Mouse (Mus musculus): ENCODE data around the gene Slx4ip. TPM values are rescaled to one million over a fixed set of nuclear protein-coding genes. Genes with fewer than 3 reads are reported as not detected.

The Slx4ip gene
- polyA plus RNA-seq, 1 experiment from 2014 or later, result 4.8 TPM

DNA sequence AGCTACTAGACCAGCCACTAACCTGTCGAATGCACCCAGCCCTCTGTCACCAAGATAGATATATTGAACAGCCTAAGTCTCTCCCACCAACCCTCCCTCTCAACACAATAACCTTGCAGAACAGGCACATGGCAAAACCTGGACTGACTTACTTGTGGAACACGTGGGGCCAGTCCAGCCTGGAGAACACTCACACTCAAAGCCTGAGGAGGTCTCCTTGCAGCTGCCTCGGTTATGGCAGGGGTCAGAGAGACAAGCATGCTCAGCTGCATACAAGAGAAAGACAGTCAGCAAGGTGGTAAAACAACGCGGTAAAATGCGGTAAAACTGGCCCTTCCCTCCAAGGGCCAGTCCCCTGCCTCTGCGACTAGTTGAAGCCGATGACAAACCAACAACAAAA lies 203.3 kb downstream of the Slx4ip start:
- Histone ChIP-seq H3K9ac (ENCODE audit: low read length) (no peak overlapping the region), H3K4me1 (ENCODE audit: control insufficient read depth in 2 of 2, insufficient read depth in 2 of 2, low read length in 2 of 2) (peaks cover 0 to 12% of the 10 kb centered on the region in 2 experiments; a peak in 2 of 4 replicates), H3K4me2 (ENCODE audit: low read length) (no peak overlapping the region), H3K4me3 (ENCODE audit: control insufficient read depth in 1 of 2, insufficient read depth in 1 of 2, low read depth in 1 of 2, low read length in 2 of 2) (no peak overlapping the region), H3K36me3 (ENCODE audit: control insufficient read depth, insufficient read depth, low read length) (peaks cover 86% of the 10 kb centered on the region), H3K27ac (replicated peaks in 1 of 2; ENCODE audit: control insufficient read depth in 1 of 2, insufficient read depth in 1 of 2, low read depth in 2 of 2, low read length in 2 of 2) (no peak overlapping the region), H3K9me3 (ENCODE audit: control insufficient read depth, low read length) (no peaks in the 10 kb centered on the region), H3K27me3 (ENCODE audit: control insufficient read depth, insufficient read depth, low read length) (no peaks in the 10 kb centered on the region)
- WGBS, result 73% methylated on average over 8 of the region's 8 CpGs
- ATAC-seq (ENCODE audit: insufficient number of reproducible peaks, insufficient read depth, low FRiP score, low read depth), result no peak

GRCm38 (mm10) chr2:137096981-137097460 lies 206.0 kb downstream of the Slx4ip start:
- Histone ChIP-seq H3K9me3 (ENCODE audit: control insufficient read depth, low read length) (no peaks in the 10 kb centered on the region), H3K4me1 (ENCODE audit: control insufficient read depth in 2 of 2, insufficient read depth in 2 of 2, low read length in 2 of 2) (peaks cover 2 to 12% of the 10 kb centered on the region in 2 experiments; a peak in 3 of 4 replicates), H3K4me2 (ENCODE audit: low read length) (no peak overlapping the region), H3K36me3 (ENCODE audit: control insufficient read depth, insufficient read depth, low read length) (peaks cover 75% of the 10 kb centered on the region), H3K27ac (replicated peaks in 1 of 2; ENCODE audit: control insufficient read depth in 1 of 2, insufficient read depth in 1 of 2, low read depth in 2 of 2, low read length in 2 of 2) (no peak overlapping the region), H3K27me3 (ENCODE audit: control insufficient read depth, insufficient read depth, low read length) (no peaks in the 10 kb centered on the region), H3K4me3 (ENCODE audit: control insufficient read depth in 1 of 2, insufficient read depth in 1 of 2, low read depth in 1 of 2, low read length in 2 of 2) (no peak overlapping the region), H3K9ac (ENCODE audit: low read length) (no peak overlapping the region)
- no peak for ATAC-seq (ENCODE audit: insufficient number of reproducible peaks, insufficient read depth, low FRiP score, low read depth)
- WGBS, result 29% methylated on average over 5 of the region's 5 CpGs

GRCm38 (mm10) chr2:137098269-137099035 lies 207.4 kb downstream of the Slx4ip start:
- no peak overlapping the region for H3K4me3 ChIP-seq (ENCODE audit: control insufficient read depth in 1 of 2, insufficient read depth in 1 of 2, low read depth in 1 of 2, low read length in 2 of 2)
- H3K4me1 ChIP-seq (ENCODE audit: control insufficient read depth in 2 of 2, insufficient read depth in 2 of 2, low read length in 2 of 2), result peaks cover 2 to 4% of the 10 kb centered on the region in 2 experiments; a peak in 3 of 4 replicates
- no peaks in the 10 kb centered on the region for H3K9me3 ChIP-seq (ENCODE audit: control insufficient read depth, low read length)
- WGBS, result 73% methylated on average over 11 of the region's 11 CpGs
- no peaks in the 10 kb centered on the region for H3K27me3 ChIP-seq (ENCODE audit: control insufficient read depth, insufficient read depth, low read length)
- H3K27ac ChIP-seq (replicated peaks in 1 of 2; ENCODE audit: control insufficient read depth in 1 of 2, insufficient read depth in 1 of 2, low read depth in 2 of 2, low read length in 2 of 2), result no peak overlapping the region
- peaks cover 67% of the 10 kb centered on the region for H3K36me3 ChIP-seq (ENCODE audit: control insufficient read depth, insufficient read depth, low read length)
- H3K9ac ChIP-seq (ENCODE audit: low read length), result no peak overlapping the region
- H3K4me2 ChIP-seq (ENCODE audit: low read length), result no peak overlapping the region
- ATAC-seq (ENCODE audit: insufficient number of reproducible peaks, insufficient read depth, low FRiP score, low read depth), result no peak

DNA sequence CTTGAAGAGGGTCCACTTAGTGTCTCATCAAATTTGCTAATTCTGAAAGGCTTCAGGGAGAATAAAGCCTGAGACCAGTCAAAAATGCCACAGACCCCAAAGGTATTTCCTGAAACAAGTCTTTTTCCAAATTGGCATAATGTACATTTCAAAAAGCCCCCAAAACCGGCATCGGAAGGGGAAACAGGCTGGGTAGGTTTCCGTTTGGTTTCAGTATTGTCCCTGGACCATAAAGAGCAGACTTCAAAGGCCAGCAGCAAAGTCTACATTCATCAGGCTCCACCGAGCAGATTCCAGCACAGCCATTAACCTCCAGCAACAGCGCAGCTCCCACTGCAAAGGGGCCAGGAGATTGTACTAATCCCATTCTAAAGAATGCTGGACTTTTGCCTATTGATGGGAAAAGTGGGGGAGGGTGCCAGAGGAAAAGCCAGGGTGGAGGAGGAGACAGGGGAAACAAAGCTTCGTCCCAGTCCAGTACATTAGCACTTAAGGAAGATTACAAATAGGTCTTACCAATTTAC lies 208.3 kb downstream of the Slx4ip start:
- peaks cover 2 to 4% of the 10 kb centered on the region in 2 experiments; a peak in 3 of 4 replicates for H3K4me1 ChIP-seq (ENCODE audit: control insufficient read depth in 2 of 2, insufficient read depth in 2 of 2, low read length in 2 of 2)
- no peaks in the 10 kb centered on the region for H3K27me3 ChIP-seq (ENCODE audit: control insufficient read depth, insufficient read depth, low read length)
- no peak overlapping the region for H3K4me3 ChIP-seq (ENCODE audit: control insufficient read depth in 1 of 2, insufficient read depth in 1 of 2, low read depth in 1 of 2, low read length in 2 of 2)
- 43% methylated on average over 6 of the region's 6 CpGs for WGBS
- H3K9me3 ChIP-seq (ENCODE audit: control insufficient read depth, low read length), result no peaks in the 10 kb centered on the region
- no peak overlapping the region for H3K27ac ChIP-seq (replicated peaks in 1 of 2; ENCODE audit: control insufficient read depth in 1 of 2, insufficient read depth in 1 of 2, low read depth in 2 of 2, low read length in 2 of 2)
- H3K9ac ChIP-seq (ENCODE audit: low read length), result no peak overlapping the region
- no peak overlapping the region for H3K4me2 ChIP-seq (ENCODE audit: low read length)
- peaks cover 72% of the 10 kb centered on the region for H3K36me3 ChIP-seq (ENCODE audit: control insufficient read depth, insufficient read depth, low read length)
- no peak for ATAC-seq (ENCODE audit: insufficient number of reproducible peaks, insufficient read depth, low FRiP score, low read depth)

GRCm38 (mm10) chr2:137101074-137101473 lies 210.1 kb downstream of the Slx4ip start:
- H3K9me3 ChIP-seq (ENCODE audit: control insufficient read depth, low read length), result no peaks in the 10 kb centered on the region
- no peaks in the 10 kb centered on the region for H3K27me3 ChIP-seq (ENCODE audit: control insufficient read depth, insufficient read depth, low read length)
- H3K4me1 ChIP-seq (ENCODE audit: control insufficient read depth in 2 of 2, insufficient read depth in 2 of 2, low read length in 2 of 2), result peaks cover 2 to 4% of the 10 kb centered on the region in 2 experiments; a peak in 3 of 4 replicates
- no peak overlapping the region for H3K27ac ChIP-seq (replicated peaks in 1 of 2; ENCODE audit: control insufficient read depth in 1 of 2, insufficient read depth in 1 of 2, low read depth in 2 of 2, low read length in 2 of 2)
- H3K4me3 ChIP-seq (ENCODE audit: control insufficient read depth in 1 of 2, insufficient read depth in 1 of 2, low read depth in 1 of 2, low read length in 2 of 2), result no peak overlapping the region
- H3K36me3 ChIP-seq (ENCODE audit: control insufficient read depth, insufficient read depth, low read length), result peaks cover 73% of the 10 kb centered on the region
- H3K9ac ChIP-seq (ENCODE audit: low read length), result no peak overlapping the region
- ATAC-seq (ENCODE audit: insufficient number of reproducible peaks, insufficient read depth, low FRiP score, low read depth), result no peak
- WGBS, result 44% methylated on average over 5 of the region's 5 CpGs
- no peak overlapping the region for H3K4me2 ChIP-seq (ENCODE audit: low read length)

DNA sequence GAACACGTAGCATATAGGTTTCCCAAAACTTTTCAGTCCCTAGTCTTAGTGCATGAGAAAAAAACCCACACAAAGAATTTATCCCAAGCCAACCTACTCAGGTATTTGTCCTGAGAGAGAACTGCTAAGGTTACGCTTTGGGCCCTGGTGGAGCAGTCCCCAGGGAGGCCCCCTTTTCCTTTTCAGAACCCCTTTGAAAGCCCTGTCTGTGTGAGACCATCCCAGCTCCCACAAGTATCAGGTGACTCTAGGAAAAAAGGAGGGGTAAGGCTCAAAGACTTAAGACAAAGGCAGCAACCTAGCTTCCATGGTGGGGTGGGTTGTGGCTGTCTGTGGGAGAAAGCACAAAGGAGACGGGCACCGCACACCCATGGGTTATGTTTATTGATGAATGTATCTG lies 216.2 kb downstream of the Slx4ip start:
- H3K4me1 ChIP-seq (ENCODE audit: control insufficient read depth in 2 of 2, insufficient read depth in 2 of 2, low read length in 2 of 2), result peaks cover 29 to 45% of the 10 kb centered on the region in 2 experiments
- no peak overlapping the region; a peak in 1 of 4 replicates for H3K27ac ChIP-seq (replicated peaks in 1 of 2; ENCODE audit: control insufficient read depth in 1 of 2, insufficient read depth in 1 of 2, low read depth in 2 of 2, low read length in 2 of 2)
- 75% methylated on average over 4 of the region's 4 CpGs for WGBS
- no peak overlapping the region for H3K9ac ChIP-seq (ENCODE audit: low read length)
- H3K27me3 ChIP-seq (ENCODE audit: control insufficient read depth, insufficient read depth, low read length), result no peaks in the 10 kb centered on the region
- H3K4me3 ChIP-seq (ENCODE audit: control insufficient read depth in 1 of 2, insufficient read depth in 1 of 2, low read depth in 1 of 2, low read length in 2 of 2), result no peak overlapping the region
- ATAC-seq (ENCODE audit: insufficient number of reproducible peaks, insufficient read depth, low FRiP score, low read depth), result no peak
- H3K4me2 ChIP-seq (ENCODE audit: low read length), result no peak overlapping the region
- H3K9me3 ChIP-seq (ENCODE audit: control insufficient read depth, low read length), result no peaks in the 10 kb centered on the region
- peaks cover 34% of the 10 kb centered on the region for H3K36me3 ChIP-seq (ENCODE audit: control insufficient read depth, insufficient read depth, low read length)

GRCm38 (mm10) chr2:137107946-137108345 lies 216.9 kb downstream of the Slx4ip start:
- no peak for ATAC-seq (ENCODE audit: insufficient number of reproducible peaks, insufficient read depth, low FRiP score, low read depth)
- Histone ChIP-seq H3K36me3 (ENCODE audit: control insufficient read depth, insufficient read depth, low read length) (peaks cover 31% of the 10 kb centered on the region), H3K4me2 (ENCODE audit: low read length) (peak overlapping the region; percentile 49), H3K27ac (replicated peaks in 1 of 2; ENCODE audit: control insufficient read depth in 1 of 2, insufficient read depth in 1 of 2, low read depth in 2 of 2, low read length in 2 of 2) (peak overlapping the region; percentile 64 to 74), H3K27me3 (ENCODE audit: control insufficient read depth, insufficient read depth, low read length) (no peaks in the 10 kb centered on the region), H3K4me3 (ENCODE audit: control insufficient read depth in 1 of 2, insufficient read depth in 1 of 2, low read depth in 1 of 2, low read length in 2 of 2) (no peak overlapping the region), H3K9me3 (ENCODE audit: control insufficient read depth, low read length) (no peaks in the 10 kb centered on the region), H3K9ac (ENCODE audit: low read length) (no peak overlapping the region), H3K4me1 (ENCODE audit: control insufficient read depth in 2 of 2, insufficient read depth in 2 of 2, low read length in 2 of 2) (peaks cover 32 to 52% of the 10 kb centered on the region in 2 experiments)
- 22% methylated on average over 8 of the region's 8 CpGs for WGBS
